Mouse (Mus musculus): ENCODE measurements around the gene Mctp1. TPM values are rescaled to one million over a fixed set of nuclear protein-coding genes. Genes with fewer than 3 reads are reported as not detected.

Mctp1 gene
- polyA plus RNA-seq, 1 experiment from 2014 or later, result 3.9 TPM

- no peak for ATAC-seq
- no peak for TF ChIP-seq CTCF (IDR thresholded peaks at IDR 0.05)
- no peak for TF ChIP-seq EP300 (IDR thresholded peaks at IDR 0.05)
- DNase-seq (ENCODE audit: low spot score), result no peak
Observed at GRCm38 (mm10) chr13:76561594-76561993, 177.3 kb downstream of the Mctp1 start.

GRCm38 (mm10) chr13:76564061-76564460 is 179.7 kb downstream of the Mctp1 start:
- Histone ChIP-seq H3K27me3 (replicated peaks; ENCODE audit: insufficient read depth, low read length) (no peaks in the 10 kb centered on the region), H3K27ac (ENCODE audit: low read length) (no peak overlapping the region), H3K4me3 (ENCODE audit: low read depth, low read length) (no peak overlapping the region), H3K9ac (replicated peaks; ENCODE audit: low read depth) (no peak overlapping the region), H3K4me2 (replicated peaks; ENCODE audit: low read depth, low read length) (no peak overlapping the region), H3K36me3 (ENCODE audit: insufficient read depth, low read length) (no peaks in the 10 kb centered on the region), H3K9me3 (ENCODE audit: low read length) (no peaks in the 10 kb centered on the region), H3K4me1 (ENCODE audit: insufficient read depth, low read depth, low read length) (no peaks in the 10 kb centered on the region)
- TF ChIP-seq CTCF (IDR thresholded peaks at IDR 0.05), result no peak
- no peak for TF ChIP-seq EP300 (IDR thresholded peaks at IDR 0.05)
- ATAC-seq (no peak), DNase-seq (ENCODE audit: low spot score) (no peak)

More at GRCm38 (mm10) chr13:76561594-76561993, 177.3 kb downstream of the Mctp1 start:
- Histone ChIP-seq H3K4me3 (ENCODE audit: low read depth, low read length) (no peak overlapping the region), H3K4me1 (ENCODE audit: insufficient read depth, low read depth, low read length) (no peaks in the 10 kb centered on the region), H3K36me3 (ENCODE audit: insufficient read depth, low read length) (no peaks in the 10 kb centered on the region), H3K27me3 (replicated peaks; ENCODE audit: insufficient read depth, low read length) (no peaks in the 10 kb centered on the region), H3K9ac (replicated peaks; ENCODE audit: low read depth) (no peak overlapping the region), H3K27ac (ENCODE audit: low read length) (no peak overlapping the region), H3K9me3 (ENCODE audit: low read length) (no peaks in the 10 kb centered on the region), H3K4me2 (replicated peaks; ENCODE audit: low read depth, low read length) (no peak overlapping the region)
- 51% methylated on average over 3 of the region's 3 CpGs for WGBS

- 76% methylated on average over 3 of the region's 3 CpGs for whole genome bisulfite sequencing
- Histone ChIP-seq H3K4me1 (ENCODE audit: insufficient read depth, low read depth, low read length) (no peaks in the 10 kb centered on the region), H3K4me3 (ENCODE audit: low read depth, low read length) (no peak overlapping the region), H3K9me3 (ENCODE audit: low read length) (no peaks in the 10 kb centered on the region), H3K27me3 (replicated peaks; ENCODE audit: insufficient read depth, low read length) (no peaks in the 10 kb centered on the region), H3K27ac (ENCODE audit: low read length) (no peak overlapping the region), H3K4me2 (replicated peaks; ENCODE audit: low read depth, low read length) (no peak overlapping the region), H3K9ac (replicated peaks; ENCODE audit: low read depth) (no peak overlapping the region), H3K36me3 (ENCODE audit: insufficient read depth, low read length) (no peaks in the 10 kb centered on the region)
- TF ChIP-seq CTCF (IDR thresholded peaks at IDR 0.05) (no peak), EP300 (IDR thresholded peaks at IDR 0.05) (no peak)
- no peak for DNase-seq (ENCODE audit: low spot score)
- no peak for ATAC-seq
Observed at GRCm38 (mm10) chr13:76566024-76566423, 181.7 kb downstream of the Mctp1 start.

- Histone ChIP-seq H3K27me3 (replicated peaks; ENCODE audit: insufficient read depth, low read length) (no peaks in the 10 kb centered on the region), H3K4me1 (ENCODE audit: insufficient read depth, low read depth, low read length) (no peaks in the 10 kb centered on the region), H3K9ac (replicated peaks; ENCODE audit: low read depth) (no peak overlapping the region), H3K4me3 (ENCODE audit: low read depth, low read length) (no peak overlapping the region), H3K9me3 (ENCODE audit: low read length) (no peaks in the 10 kb centered on the region), H3K27ac (ENCODE audit: low read length) (no peak overlapping the region), H3K36me3 (ENCODE audit: insufficient read depth, low read length) (no peaks in the 10 kb centered on the region), H3K4me2 (replicated peaks; ENCODE audit: low read depth, low read length) (no peak overlapping the region)
- WGBS, result 84% methylated on average over 4 of the region's 4 CpGs
- ATAC-seq (no peak), DNase-seq (ENCODE audit: low spot score) (no peak)
- no peak for TF ChIP-seq CTCF (IDR thresholded peaks at IDR 0.05)
- TF ChIP-seq EP300 (IDR thresholded peaks at IDR 0.05), result no peak
Observed at GRCm38 (mm10) chr13:76567448-76567847, 183.1 kb downstream of the Mctp1 start.

GRCm38 (mm10) chr13:76568569-76569211 is 184.4 kb downstream of the Mctp1 start:
- 58% methylated on average over 2 of the region's 2 CpGs for WGBS
- no peaks in the 10 kb centered on the region for H3K36me3 ChIP-seq (ENCODE audit: insufficient read depth, low read length)
- DNase-seq (ENCODE audit: low spot score) (no peak), ATAC-seq (no peak)
- no peak overlapping the region for H3K4me2 ChIP-seq (replicated peaks; ENCODE audit: low read depth, low read length)
- no peak overlapping the region for H3K9ac ChIP-seq (replicated peaks; ENCODE audit: low read depth)
- H3K4me3 ChIP-seq (ENCODE audit: low read depth, low read length), result no peak overlapping the region
- H3K27ac ChIP-seq (ENCODE audit: low read length), result no peak overlapping the region
- H3K9me3 ChIP-seq (ENCODE audit: low read length), result no peaks in the 10 kb centered on the region
- no peaks in the 10 kb centered on the region for H3K4me1 ChIP-seq (ENCODE audit: insufficient read depth, low read depth, low read length)
- no peaks in the 10 kb centered on the region for H3K27me3 ChIP-seq (replicated peaks; ENCODE audit: insufficient read depth, low read length)
- TF ChIP-seq EP300 (IDR thresholded peaks at IDR 0.05) (no peak), CTCF (IDR thresholded peaks at IDR 0.05) (no peak)

GRCm38 (mm10) chr13:76579414-76579813 is 195.1 kb downstream of the Mctp1 start:
- DNase-seq (ENCODE audit: low spot score) (peak; percentile 67), ATAC-seq (peak; percentile 83)
- Histone ChIP-seq H3K9ac (replicated peaks; ENCODE audit: low read depth) (no peak overlapping the region), H3K4me1 (ENCODE audit: insufficient read depth, low read depth, low read length) (no peaks in the 10 kb centered on the region), H3K4me3 (ENCODE audit: low read depth, low read length) (no peak overlapping the region), H3K4me2 (replicated peaks; ENCODE audit: low read depth, low read length) (peak overlapping the region; percentile 28; the same call in 1 of the 2 replicates), H3K9me3 (ENCODE audit: low read length) (no peaks in the 10 kb centered on the region), H3K27me3 (replicated peaks; ENCODE audit: insufficient read depth, low read length) (no peaks in the 10 kb centered on the region), H3K27ac (ENCODE audit: low read length) (no peak overlapping the region), H3K36me3 (ENCODE audit: insufficient read depth, low read length) (no peaks in the 10 kb centered on the region)
- 22% methylated on average over 5 of the region's 5 CpGs for WGBS
- TF ChIP-seq CTCF (IDR thresholded peaks at IDR 0.05) (peak; percentile 46), EP300 (IDR thresholded peaks at IDR 0.05) (no peak)

Data from lung, postnatal 0 days (tissue).